In genomic region chr8:108824049-108824448, GRCm38 (mm10) we compare ENCODE assay signal across 20 mouse cellular contexts.
"Had no signal": no experiment of that assay in that cellular context is flagged by ENCODE, and none has a peak within 500 bp of the region (broad histone marks: within the 10 kb centered on the region; RNA-seq: fewer than 3 reads in every experiment).

No protein-coding gene starts in this region.

- H3K9ac ChIP-seq: liver, embryonic 13.5 days; lung, embryonic 15.5 days; midbrain, embryonic 13.5 days; neural tube, embryonic 13.5 days; stomach, embryonic 15.5 days had no signal

- ATAC-seq: intestine, postnatal 0 days; midbrain, embryonic 13.5 days; midbrain, embryonic 16.5 days had no signal

- DNase-seq: kidney, adult 2 months; kidney, postnatal 25 days; layer of hippocampus, adult 9-11 months; liver, embryonic 13.5 days; retina, postnatal 1 day; right cerebral cortex, postnatal 25 days; spleen, adult 18-20 months; thymus, postnatal 25 days had no signal

- H3K4me2 ChIP-seq: liver, embryonic 13.5 days; lung, embryonic 15.5 days; midbrain, embryonic 13.5 days; neural tube, embryonic 13.5 days; stomach, embryonic 15.5 days had no signal

- H3K4me3 ChIP-seq: layer of hippocampus, adult 2 months; left cerebral cortex, adult 2 months; liver, embryonic 13.5 days; lung, embryonic 15.5 days; megakaryocyte, embryonic 14.5 days; midbrain, embryonic 10.5 days; midbrain, embryonic 13.5 days; myocyte; neural tube, embryonic 13.5 days; stomach, embryonic 15.5 days had no signal

- H3K36me3 ChIP-seq: liver, embryonic 13.5 days; lung, embryonic 15.5 days; midbrain, embryonic 13.5 days; neural tube, embryonic 13.5 days; stomach, embryonic 15.5 days had no signal

- H3K27ac ChIP-seq: kidney, postnatal 0 days; layer of hippocampus, adult 2 months; left cerebral cortex, adult 2 months; liver, embryonic 13.5 days; midbrain, embryonic 10.5 days; midbrain, embryonic 13.5 days; neural tube, embryonic 13.5 days; stomach, embryonic 15.5 days had no signal

- H3K27me3 ChIP-seq: liver, embryonic 13.5 days; lung, embryonic 15.5 days; midbrain, embryonic 13.5 days; neural tube, embryonic 13.5 days; stomach, embryonic 15.5 days had no signal

- H3K9me3 ChIP-seq: liver, embryonic 13.5 days; lung, embryonic 15.5 days; midbrain, embryonic 10.5 days; midbrain, embryonic 13.5 days; neural tube, embryonic 13.5 days; stomach, embryonic 15.5 days had no signal
